Mouse (Mus musculus) adrenal gland, adult 8-10 months (tissue): ENCODE measurements around the gene Sox30. TPM values are rescaled to one million over a fixed set of nuclear protein-coding genes. Genes with fewer than 3 reads are reported as not detected.

Experiments
- DNase-seq: peaks from one replicate; pipeline ENCODE4 v3.0.0; 2022
- total RNA-seq, 4 experiments: library from RNA; stranded (reverse); gene quantifications; 2 replicates each; pipeline ENCODE4 v1.2.4; 2022

Gene Sox30
- total RNA-seq, 4 experiments from 2014 or later = 0.10 to 0.23 TPM; not detected in 2

GRCm38 (mm10) chr11:46056770-46057411, 76.8 kb downstream of the Sox30 start:
- no peak for DNase-seq

- no peak for DNase-seq
Observed at GRCm38 (mm10) chr11:46058011-46058410, 77.9 kb downstream of the Sox30 start.

- no peak for DNase-seq
Observed at GRCm38 (mm10) chr11:46058916-46059315, 78.8 kb downstream of the Sox30 start.

DNA sequence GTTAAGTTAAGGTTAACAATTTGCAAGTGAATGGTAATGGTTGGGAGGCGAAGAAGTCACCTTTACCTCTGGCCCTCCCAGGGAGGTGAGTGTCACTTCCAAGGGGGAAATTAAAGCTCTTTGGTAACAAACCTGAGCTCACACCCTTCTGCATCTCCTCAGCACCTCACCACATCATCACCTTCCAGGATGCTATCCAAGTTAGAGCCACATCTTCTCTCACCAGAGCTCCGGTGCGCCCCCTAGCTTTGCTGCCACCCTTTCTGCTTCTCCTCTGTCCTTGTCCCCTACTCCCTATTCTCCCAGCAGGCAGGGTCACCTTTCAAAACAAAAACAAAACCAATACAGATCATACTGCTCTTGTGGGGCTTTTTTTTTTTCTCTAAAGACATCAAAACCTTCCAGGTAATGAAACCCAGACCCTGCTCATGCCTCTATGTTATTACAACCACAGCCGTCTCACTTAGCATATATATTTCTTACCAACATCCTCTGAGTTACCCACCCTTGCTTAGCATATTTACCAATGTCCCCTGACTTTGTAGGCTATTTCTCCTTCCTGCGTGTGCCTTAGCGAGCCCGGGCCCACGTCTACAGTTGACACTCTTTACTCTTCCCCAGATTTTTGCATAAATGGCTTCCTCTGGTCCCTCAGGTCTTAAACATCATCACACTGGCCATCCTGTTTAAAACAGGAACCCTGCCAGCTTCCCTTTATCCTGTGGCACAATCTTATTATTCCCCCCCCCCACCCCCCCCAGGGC, 80.0 kb downstream of the Sox30 start:
- DNase-seq = no peak

DNA sequence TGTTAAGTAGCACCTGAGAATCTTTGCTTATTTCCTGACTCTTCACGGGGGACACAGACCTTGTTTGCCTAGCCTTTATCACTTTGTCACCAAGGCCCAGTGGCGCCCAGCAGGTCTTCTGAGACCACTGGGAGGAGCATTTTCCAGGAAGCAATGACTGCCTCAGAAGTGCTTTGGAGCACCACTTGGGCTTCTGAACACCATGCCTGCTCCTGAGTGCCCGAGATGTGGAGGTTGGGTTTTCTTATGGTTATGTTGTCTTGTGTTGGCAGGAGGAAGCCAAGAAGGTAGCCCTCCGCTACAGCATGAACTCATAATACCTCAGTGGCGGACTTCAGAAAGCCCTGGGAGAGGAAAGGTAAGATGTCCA, 80.5 kb downstream of the Sox30 start:
- DNase-seq = no peak

- DNase-seq = no peak
Observed at GRCm38 (mm10) chr11:46061776-46062445, 81.8 kb downstream of the Sox30 start.

GRCm38 (mm10) chr11:46062569-46062968, 82.5 kb downstream of the Sox30 start:
- no peak for DNase-seq

GRCm38 (mm10) chr11:46062993-46063731, 83.1 kb downstream of the Sox30 start:
- no peak for DNase-seq

DNA sequence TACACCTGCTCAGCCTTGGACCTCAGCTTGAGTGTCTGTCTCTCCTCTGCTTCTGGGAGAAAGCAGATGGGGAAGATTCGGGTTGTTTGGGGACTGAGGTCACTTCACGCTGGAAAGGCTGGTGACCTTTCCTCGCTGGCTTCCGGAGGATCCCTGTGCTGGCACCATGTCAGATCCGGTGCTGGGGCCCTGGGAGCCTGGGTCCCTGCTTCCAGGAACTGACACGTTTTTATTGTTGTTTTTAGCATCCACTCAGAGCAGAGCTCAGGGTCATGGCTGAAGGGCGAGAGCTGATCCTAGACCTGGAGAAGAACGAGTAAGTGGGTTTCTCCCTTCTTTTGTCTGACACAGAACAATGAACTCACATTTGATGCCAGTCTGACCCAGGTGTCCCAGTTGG, 84.7 kb downstream of the Sox30 start:
- peak; percentile 45 for DNase-seq

- peak; percentile 86 for DNase-seq
Observed at GRCm38 (mm10) chr11:46065201-46066011, 85.3 kb downstream of the Sox30 start.

Other genes with a start within 250 kb of the Sox30 start
- gene Clint1, start 128.3 kb upstream of the Sox30 start, total RNA-seq = 10 to 100 TPM; 63.4 to 94.6 (median 74.8) TPM
- 10 to 100 TPM in 2 of 4 experiments, 1 to 10 TPM in 2; 8.9 to 13.9 (median 10.1) TPM for gene Lsm11, start 35.4 kb upstream of the Sox30 start, total RNA-seq
- 10 to 100 TPM; 14.9 to 22.0 (median 17.9) TPM for gene Thg1l, start 24.8 kb upstream of the Sox30 start, total RNA-seq
- gene Gm12166, start 72.0 kb downstream of the Sox30 start, total RNA-seq = 1 to 10 TPM; 3.3 to 5.9 (median 4.4) TPM
- gene Adam19, start 75.7 kb downstream of the Sox30 start, total RNA-seq = 1 to 10 TPM; 1.7 to 5.9 (median 3.8) TPM
- under 1 TPM in 1 of 4 experiments, not detected in 3; 0.08 TPM for gene Nipal4, start 186.2 kb downstream of the Sox30 start, total RNA-seq